Mouse (Mus musculus): Measurements from ENCODE around the gene Gnb2.
A peak's percentile ranks its signal among the peaks of the same experiment; 100 is the strongest.

Gene Gnb2

DNA sequence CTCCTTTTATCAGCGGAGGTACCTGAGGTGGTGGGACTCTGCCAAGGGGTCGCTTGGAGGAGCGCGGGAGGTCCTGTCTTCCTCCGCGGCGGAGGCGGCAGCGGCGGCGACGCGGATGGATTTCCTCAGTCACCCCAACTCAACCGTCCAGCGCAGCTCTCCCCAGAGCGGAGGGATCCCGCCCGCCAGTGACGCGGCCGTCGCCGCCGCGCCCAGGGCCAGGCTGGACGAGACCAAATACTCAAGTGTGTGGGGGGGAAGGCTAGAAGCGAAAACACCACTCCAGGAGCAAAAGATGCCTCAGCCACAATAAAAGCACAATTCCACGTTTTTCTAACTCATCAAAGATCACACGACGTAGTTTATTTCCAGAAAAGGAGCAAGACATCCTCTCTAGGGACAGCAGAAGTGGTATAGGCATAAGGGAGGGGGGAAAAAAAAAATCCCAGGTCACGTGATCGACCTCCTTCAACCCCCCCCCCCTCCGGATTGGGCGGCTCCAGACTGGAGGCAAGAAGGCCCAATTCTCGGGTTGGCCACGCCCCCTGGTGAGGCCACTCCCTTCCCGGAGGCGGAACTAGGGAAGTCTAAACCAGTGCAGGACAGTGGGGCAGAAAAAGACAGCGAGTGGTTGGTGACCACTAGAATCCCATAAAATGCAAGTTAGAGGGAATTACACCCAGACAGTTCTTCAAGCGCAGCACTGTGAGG, at the start of gene Gnb2, which contains the start of gene Epo:
TSS of gene Gnb2 (minus strand) at position 394 of the 711 bp plus-strand sequence.
TSS of gene Epo (minus strand) at position 126 of the 711 bp plus-strand sequence.
- peak; percentile 99 for DNase-seq

GRCm38 (mm10) chr5:137582702-137583101, 49.4 kb upstream of the Gnb2 start:
- no peak for DNase-seq

DNA sequence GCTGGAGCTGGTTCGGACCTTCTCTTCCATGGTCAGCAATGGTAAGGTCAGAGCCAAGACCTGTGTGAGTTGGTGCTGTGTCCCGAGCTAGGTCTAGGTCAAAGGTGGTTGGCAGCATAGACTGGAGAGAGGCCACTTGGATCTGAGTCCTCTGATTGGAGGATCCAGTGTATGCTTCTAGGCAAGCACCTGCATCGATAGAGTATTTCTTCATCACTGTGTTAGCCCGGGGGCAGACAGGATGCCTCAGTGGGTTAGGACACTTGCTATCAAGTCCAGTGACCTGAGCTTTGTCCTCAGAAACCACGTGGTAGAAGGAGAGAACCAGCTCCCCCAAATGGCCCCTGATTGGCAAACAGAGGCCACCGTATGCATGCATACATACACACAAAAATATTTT, 46.9 kb upstream of the Gnb2 start:
- no peak for DNase-seq

DNA sequence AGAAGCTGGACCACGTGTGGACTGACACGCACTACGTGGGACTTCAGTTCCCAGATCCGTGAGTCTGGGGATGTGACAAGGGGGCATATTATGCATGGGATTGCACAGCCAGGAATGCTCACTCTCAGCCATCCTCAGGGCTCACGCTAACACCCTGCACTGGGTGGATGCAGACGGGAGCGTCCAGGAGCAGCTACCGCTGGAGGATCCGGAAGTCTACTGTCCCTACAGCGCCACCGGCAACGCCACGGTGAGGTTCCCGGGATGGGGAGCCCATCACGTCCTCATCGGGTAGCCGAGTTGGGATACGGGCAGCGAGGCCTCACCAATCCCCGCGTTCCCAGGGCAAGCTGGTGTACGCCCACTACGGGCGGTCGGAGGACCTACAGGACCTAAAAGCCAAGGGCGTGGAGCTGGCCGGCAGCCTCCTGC, 41.2 kb upstream of the Gnb2 start:
- peak; percentile 84 for DNase-seq

- DNase-seq = no peak
These were observed 37.6 kb upstream of the Gnb2 start for GRCm38 (mm10) chr5:137570691-137571586.

- DNase-seq = no peak
These were observed 36.9 kb upstream of the Gnb2 start for GRCm38 (mm10) chr5:137570181-137570580.

GRCm38 (mm10) chr5:137569665-137570064, 36.4 kb upstream of the Gnb2 start, which contains the start of gene Tfr2:
Tfr2 (plus strand) TSS chr5:137569840.
- DNase-seq = no peak

DNA sequence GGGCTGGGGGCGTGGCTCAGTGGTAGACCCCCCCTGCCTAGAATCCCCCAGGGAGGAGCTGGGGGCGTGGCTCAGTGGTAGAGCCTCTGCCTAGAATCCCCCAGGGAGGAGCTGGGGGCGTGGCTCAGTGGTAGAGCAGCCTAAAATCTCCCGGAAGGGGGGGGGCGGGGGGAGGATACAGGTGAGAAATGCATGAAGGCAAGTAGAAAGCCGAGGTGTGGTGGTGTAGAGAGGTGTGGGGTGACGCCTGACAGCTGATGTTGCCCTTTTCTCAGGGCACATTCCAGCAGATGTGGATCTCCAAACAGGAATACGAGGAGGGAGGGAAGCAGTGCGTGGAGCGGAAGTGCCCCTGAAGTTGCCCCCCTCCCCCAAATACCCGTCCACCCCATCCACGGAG, 35.7 kb upstream of the Gnb2 start:
- no peak for DNase-seq

DNA sequence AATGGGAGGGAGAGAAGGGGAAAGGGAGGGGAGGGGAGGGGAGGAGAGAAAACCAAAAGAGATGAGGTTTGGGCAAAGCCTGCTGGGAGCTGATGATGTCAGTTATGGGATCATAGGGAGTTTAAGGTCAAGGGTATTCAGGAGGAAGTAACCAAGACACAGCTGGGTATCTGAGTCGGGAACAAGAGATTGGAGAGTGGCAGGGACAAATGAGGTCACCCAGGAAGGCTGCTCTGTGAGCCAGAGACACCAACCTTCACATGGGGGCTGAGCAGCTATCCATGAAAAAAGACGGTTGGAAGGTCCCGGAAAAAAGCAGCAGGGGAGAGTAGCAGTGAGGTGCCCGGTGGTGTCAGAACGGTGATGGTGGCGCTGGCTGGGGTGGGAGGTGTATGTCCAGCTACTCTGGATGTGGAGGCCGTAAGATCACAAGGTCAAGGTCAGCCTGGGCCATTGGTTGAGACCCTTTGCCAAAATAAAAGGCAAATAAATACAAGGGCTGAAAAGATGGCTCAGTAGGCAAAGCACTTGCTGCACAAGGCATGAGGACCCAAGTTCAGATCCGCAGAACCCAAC, 35.0 kb upstream of the Gnb2 start:
- no peak for DNase-seq

DNA sequence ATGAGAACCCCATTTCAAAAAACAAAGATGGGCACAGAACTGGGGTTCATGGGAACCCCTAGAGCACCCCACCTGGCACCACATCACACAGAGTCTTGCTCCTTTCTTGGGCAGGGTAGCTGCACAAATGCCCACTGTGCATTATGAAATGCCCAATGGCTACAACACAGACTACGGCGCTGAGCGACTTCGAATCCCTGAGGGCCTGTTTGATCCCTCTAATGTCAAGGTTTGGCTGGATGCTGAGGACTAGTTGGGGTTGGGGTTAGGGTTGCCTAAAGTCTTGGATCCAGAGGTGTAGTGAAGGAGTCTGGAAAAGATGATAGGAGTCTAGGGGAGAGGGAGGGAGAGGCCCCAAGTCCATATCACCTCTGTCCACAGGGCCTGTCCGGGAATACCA, 33.1 kb upstream of the Gnb2 start:
- no peak for DNase-seq

DNA sequence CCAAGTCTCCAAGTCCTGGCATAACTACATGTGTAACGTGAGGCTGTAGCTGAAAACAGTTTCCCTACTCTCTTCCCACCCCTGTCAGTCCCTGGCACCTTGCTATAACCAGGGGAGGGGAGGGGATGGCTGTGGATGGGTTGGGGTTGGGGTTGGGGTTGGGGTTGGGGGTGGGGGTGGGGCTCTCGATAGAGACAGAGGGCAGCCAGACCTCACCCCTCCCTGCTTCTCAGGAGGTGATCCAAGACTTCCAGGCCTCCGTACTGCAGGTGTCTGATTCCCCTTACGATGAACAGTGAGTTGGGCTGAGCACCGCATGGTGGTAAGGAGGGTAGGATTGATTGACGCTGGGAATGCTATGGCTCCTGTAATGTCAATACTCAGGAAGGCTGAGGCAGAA, 32.4 kb upstream of the Gnb2 start:
- no peak for DNase-seq

- DNase-seq = no peak
These were observed 29.7 kb upstream of the Gnb2 start for GRCm38 (mm10) chr5:137562965-137563364.

DNA sequence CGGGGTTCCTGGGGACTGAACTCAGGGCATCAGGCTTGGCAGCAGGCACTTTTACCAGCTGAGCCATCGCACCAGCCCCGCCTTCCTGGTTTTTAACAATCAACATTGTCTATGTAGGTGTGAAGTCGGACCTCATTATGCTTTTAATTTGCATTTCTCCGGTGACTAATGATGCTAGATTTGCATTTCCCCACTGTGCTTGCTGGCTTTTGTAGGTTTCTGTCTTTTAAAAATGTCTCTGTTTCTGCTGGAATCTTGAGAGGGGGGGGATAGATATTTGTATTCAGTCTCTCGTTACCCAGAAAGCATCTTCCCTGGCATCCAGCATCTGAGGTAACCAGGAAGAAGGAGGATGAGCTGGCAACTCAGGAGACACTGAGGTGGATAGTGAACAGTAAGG, 28.2 kb upstream of the Gnb2 start:
- no peak for DNase-seq

DNA sequence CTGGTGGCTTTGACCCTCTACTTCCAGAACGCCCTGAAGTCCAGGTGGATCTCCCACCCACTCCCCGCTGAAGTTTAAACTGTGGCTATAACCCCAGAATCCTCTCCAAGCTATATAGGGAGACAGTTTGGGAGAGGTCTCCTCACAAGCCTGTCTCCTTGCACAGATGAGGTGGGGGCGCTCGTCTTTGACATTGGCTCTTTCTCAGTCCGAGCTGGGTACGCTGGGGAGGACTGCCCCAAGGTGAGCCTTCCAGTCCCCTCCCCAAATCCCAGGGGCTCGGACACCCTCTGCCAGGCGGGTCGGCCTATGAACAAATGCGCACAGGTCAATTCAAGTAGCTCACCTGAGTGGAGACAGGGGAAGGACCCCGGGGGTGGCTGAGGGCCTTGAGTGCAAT, 20.6 kb upstream of the Gnb2 start:
- no peak for DNase-seq

GRCm38 (mm10) chr5:137553411-137553837, 20.1 kb upstream of the Gnb2 start, which contains the start of gene Actl6b:
Actl6b (plus strand) TSS chr5:137553517.
- peak; percentile 95 for DNase-seq

GRCm38 (mm10) chr5:137553000-137553399, 19.7 kb upstream of the Gnb2 start:
- DNase-seq = no peak

GRCm38 (mm10) chr5:137551119-137551518, 17.8 kb upstream of the Gnb2 start:
- DNase-seq = no peak

DNA sequence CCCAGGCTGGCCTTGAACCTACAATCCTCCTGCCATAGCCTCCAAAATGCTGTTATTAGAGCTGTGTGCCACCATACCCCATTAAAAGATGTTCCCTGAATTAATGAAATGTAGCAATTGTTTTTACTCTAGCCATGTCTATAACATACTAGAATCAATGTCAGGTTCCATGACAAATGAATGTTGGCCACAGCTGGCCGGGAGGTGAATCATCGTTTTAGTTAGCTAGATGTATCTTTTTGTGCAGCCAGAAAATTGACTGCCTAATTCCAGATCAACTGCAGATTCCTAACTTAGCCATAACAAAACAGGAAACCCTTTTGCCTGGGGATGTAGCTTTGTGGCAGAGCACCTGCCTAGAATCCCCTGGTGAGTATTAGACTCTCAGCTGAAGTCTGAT, 16.5 kb upstream of the Gnb2 start:
- DNase-seq = no peak

GRCm38 (mm10) chr5:137545596-137545995, 12.3 kb upstream of the Gnb2 start:
- DNase-seq = peak; percentile 17

DNA sequence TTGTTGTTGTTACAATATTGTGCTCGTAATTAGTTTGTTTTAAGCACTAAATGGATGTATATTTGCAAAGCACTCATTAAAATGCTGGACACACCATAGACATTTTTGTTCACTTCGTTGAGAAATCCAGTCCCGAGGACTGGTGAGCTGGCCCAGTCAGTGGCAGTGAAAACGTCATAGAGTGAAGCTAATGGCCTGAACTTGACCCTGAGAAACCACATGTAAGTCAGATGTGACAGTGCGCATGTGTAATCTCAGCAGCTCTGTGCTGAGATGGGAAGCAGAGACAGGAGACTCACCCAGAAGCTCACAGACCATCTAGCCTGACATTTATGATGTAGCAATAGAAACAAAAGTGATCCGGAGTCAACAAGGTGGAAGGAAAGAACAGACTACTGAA, 11.6 kb upstream of the Gnb2 start:
- no peak for DNase-seq

GRCm38 (mm10) chr5:137541768-137542540, 8.6 kb upstream of the Gnb2 start:
- DNase-seq = peak; percentile 91

GRCm38 (mm10) chr5:137540991-137541390, 7.7 kb upstream of the Gnb2 start:
- peak; percentile 24 for DNase-seq
